Mouse (Mus musculus) forebrain, embryonic 11.5 days (tissue): ENCODE results near the gene Fuk. TPM values are rescaled to one million over a fixed set of nuclear protein-coding genes. Genes with fewer than 3 reads are reported as not detected.

ENCODE experiments used
- ATAC-seq: fragments of 200-750 bp; cut with Nextera tagmentation; replicated peaks from 2 replicates; pipeline ENCODE4 v1.8.0; 2017; ENCODE audit warnings: moderate TSS enrichment; ENCODE audit not compliant: low FRiP score
- DNase-seq: peaks from one replicate; pipeline ENCODE4 v3.0.0-alpha.2; 2017; ENCODE audit warnings: low spot score
- H3K27ac ChIP-seq: fragments of 300-500 bp; sonication (generic); 2 replicates; pipeline ENCODE4 v1.5.1; 2014; ENCODE audit warnings: low read depth, low read length
- H3K27me3 ChIP-seq: fragments of 300-500 bp; sonication (generic); 2 replicates; pipeline ENCODE4 v1.6.1; 2014; ENCODE audit warnings: mild to moderate bottlenecking, low read length, mixed read lengths; ENCODE audit not compliant: control insufficient read depth, insufficient read depth
- H3K36me3 ChIP-seq: fragments of 300-500 bp; sonication (generic); 2 replicates; pipeline ENCODE4 v1.6.1; 2014; ENCODE audit warnings: mild to moderate bottlenecking, low read length, moderate library complexity, mixed read lengths; ENCODE audit not compliant: control insufficient read depth, insufficient read depth
- H3K4me1 ChIP-seq: fragments of 300-500 bp; sonication (generic); replicated peaks from 2 replicates; pipeline ENCODE4 v1.6.1; 2014; ENCODE audit warnings: low read length, mixed read lengths; ENCODE audit not compliant: control insufficient read depth, insufficient read depth
- H3K4me2 ChIP-seq: fragments of 300-500 bp; sonication (generic); 2 replicates; pipeline ENCODE4 v1.6.1; 2014; ENCODE audit warnings: low read depth, mild to moderate bottlenecking, low read length, moderate library complexity, mixed read lengths; ENCODE audit not compliant: severe bottlenecking
- H3K4me3 ChIP-seq: fragments of 300-500 bp; sonication (generic); 2 replicates; pipeline ENCODE4 v1.5.1; 2014; ENCODE audit warnings: low read depth, low read length
- H3K9ac ChIP-seq: fragments of 300-500 bp; sonication (generic); 2 replicates; pipeline ENCODE4 v1.6.1; 2014; ENCODE audit warnings: low read length
- H3K9me3 ChIP-seq: fragments of 300-500 bp; sonication (generic); 2 replicates; pipeline ENCODE4 v1.6.1; 2016; ENCODE audit warnings: low read length, mixed read lengths; ENCODE audit not compliant: control insufficient read depth
- WGBS: fragments of 180-500 bp; shearing (Covaris S2); extraction: QIAGEN DNeasy Blood & Tissue Kit; methylation state at CpG from one replicate; pipeline ENCODE4 v1.1.7; 2014; 5-methylcytosine and 5-hydroxymethylcytosine counted together
- polyA plus RNA-seq: library from polyadenylated mRNA; unstranded; fragments of >200 nt; fragmentation: Nextera tagmentation; extraction: Ambion mirVana; gene quantifications from 2 replicates; pipeline ENCODE4 v1.2.1, GENCODE M21; 2014

The Fuk gene
- polyA plus RNA-seq, 1 experiment from 2014 or later = 11.1 TPM

DNA sequence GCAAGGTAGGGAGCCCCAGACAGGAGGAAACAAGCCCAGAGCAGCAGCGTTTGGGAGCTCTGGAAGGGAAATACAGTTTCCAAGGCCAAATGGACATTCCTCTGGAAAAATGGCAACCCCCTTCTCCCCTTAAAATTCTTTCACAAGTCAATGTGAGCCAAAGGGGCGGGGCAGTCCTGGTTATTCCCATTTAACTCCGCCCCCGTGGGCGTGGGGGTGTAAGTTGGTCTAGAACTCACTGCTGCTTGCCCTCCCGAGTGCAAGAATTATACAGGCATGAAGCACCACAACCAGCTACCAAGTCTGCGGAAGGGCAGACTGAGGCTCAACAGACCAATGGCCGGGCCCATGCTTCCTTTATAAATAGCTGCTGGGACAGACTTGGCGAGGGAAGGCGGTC lies 7.4 kb downstream of the Fuk start:
- ATAC-seq (no peak), DNase-seq (no peak)
- Histone ChIP-seq H3K4me3 (no peak overlapping the region), H3K27me3 (no peaks in the 10 kb centered on the region), H3K4me2 (no peak overlapping the region), H3K27ac (no peak overlapping the region), H3K9ac (no peak overlapping the region), H3K9me3 (no peaks in the 10 kb centered on the region), H3K4me1 (no peaks in the 10 kb centered on the region), H3K36me3 (no peaks in the 10 kb centered on the region)
- 84% methylated on average over 10 of the region's 10 CpGs for WGBS

DNA sequence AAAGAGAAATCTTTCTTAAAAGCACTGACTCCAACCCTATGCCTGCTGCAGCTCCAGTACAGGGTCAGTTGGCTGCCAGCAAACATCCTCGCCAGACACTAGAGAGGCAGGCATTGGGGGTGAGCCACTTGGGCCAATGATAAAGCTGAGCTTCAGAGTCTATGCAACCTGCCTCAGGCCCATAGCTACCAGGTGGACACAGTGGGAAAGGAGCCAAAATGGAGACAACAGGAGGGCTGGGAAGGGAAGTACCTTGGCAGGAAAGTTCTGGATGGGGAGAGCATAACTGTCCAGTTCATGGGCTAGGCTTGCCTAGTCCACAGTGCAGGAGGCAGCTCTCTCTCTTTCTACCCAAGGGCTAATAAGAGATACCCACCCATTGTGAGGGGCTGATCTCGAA lies 9.4 kb downstream of the Fuk start:
- H3K27ac ChIP-seq = no peak overlapping the region
- no peak overlapping the region for H3K4me3 ChIP-seq
- H3K27me3 ChIP-seq = no peaks in the 10 kb centered on the region
- no peak overlapping the region for H3K4me2 ChIP-seq
- no peaks in the 10 kb centered on the region for H3K36me3 ChIP-seq
- H3K9me3 ChIP-seq = no peaks in the 10 kb centered on the region
- no peak for ATAC-seq
- WGBS = 93% methylated on average over 2 of the region's 2 CpGs
- DNase-seq = no peak
- no peak overlapping the region for H3K9ac ChIP-seq
- no peaks in the 10 kb centered on the region for H3K4me1 ChIP-seq

DNA sequence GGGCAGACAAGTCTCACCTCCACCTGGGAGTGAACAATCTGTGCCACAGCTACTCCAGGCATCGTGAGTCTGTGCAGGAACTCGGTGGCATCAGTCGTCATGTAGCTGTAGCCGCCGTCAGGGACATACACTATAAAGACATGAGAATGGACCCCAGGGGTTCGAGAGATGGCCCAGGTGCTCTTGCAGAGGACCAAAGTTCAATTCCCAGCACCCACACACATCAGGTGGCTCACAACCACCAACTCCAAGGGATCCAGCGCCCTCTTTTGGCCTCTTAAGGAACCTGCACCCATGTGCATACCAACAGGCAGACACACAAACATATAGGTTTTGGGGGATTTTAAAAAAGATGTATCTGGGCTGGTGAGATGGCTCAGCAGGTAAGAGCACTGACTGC lies 10.2 kb downstream of the Fuk start:
- no peaks in the 10 kb centered on the region for H3K27me3 ChIP-seq
- H3K27ac ChIP-seq = no peak overlapping the region
- no peak overlapping the region for H3K9ac ChIP-seq
- H3K4me1 ChIP-seq = no peaks in the 10 kb centered on the region
- no peaks in the 10 kb centered on the region for H3K9me3 ChIP-seq
- H3K36me3 ChIP-seq = no peaks in the 10 kb centered on the region
- DNase-seq (no peak), ATAC-seq (no peak)
- H3K4me2 ChIP-seq = no peak overlapping the region
- no peak overlapping the region for H3K4me3 ChIP-seq
- WGBS = 88% methylated on average over 7 of the region's 7 CpGs

DNA sequence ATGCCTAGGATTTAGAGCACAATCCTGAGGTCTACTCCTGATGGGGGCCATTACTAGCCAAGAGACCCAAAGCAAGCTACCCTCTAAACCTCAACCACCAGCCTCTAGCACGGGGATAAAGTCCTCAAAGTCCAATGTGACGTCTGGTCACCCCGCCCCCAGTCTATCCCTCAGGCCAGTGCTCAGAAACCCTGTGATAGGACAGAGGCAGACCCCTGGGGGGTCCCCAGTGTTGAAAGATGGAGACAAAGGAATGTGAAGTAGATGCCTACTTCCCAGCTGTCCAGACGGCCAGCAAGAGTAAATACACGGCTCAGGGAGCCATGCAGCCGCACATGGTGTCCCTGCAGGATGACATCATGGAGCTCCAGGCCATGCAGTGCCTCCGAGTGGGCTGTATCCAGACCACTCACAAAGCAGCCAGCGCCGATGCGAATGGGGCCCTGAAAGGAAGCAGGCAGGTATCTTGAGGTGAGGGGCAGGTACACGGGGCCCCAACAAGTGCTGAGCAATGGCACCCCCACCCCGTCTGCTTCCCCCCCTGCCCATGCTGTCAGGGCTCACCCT lies 12.3 kb downstream of the Fuk start:
- Histone ChIP-seq H3K4me3 (no peak overlapping the region), H3K9ac (no peak overlapping the region), H3K9me3 (no peaks in the 10 kb centered on the region), H3K36me3 (no peaks in the 10 kb centered on the region), H3K27ac (no peak overlapping the region), H3K4me2 (no peak overlapping the region), H3K4me1 (no peaks in the 10 kb centered on the region), H3K27me3 (no peaks in the 10 kb centered on the region)
- WGBS = 82% methylated on average over 12 of the region's 12 CpGs
- no peak for ATAC-seq
- DNase-seq = no peak

DNA sequence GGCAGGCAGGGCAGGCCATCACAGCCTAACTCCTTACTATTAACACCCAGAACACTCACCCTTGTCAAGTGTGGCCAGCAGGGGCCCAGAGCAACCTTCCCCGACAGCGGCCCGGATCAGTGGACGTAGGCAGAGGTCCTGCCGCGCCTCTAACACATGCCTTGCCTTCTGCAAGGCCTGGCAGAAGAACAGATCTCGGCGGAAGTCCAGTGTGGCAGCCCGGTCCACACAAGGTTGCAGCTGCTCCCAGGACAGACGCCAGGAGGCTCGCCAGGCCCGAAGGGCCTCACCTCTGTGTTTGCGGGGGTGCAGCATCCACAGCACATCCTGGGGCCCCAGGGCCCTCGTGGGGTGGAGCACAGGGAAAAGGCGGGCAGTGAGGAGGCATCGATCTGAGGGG lies 13.4 kb downstream of the Fuk start:
- 94% methylated on average over 16 of the region's 16 CpGs for WGBS
- H3K9ac ChIP-seq = no peak overlapping the region
- no peak for ATAC-seq
- H3K4me2 ChIP-seq = no peak overlapping the region
- no peaks in the 10 kb centered on the region for H3K27me3 ChIP-seq
- no peak overlapping the region for H3K4me3 ChIP-seq
- DNase-seq = no peak
- no peaks in the 10 kb centered on the region for H3K36me3 ChIP-seq
- H3K9me3 ChIP-seq = no peaks in the 10 kb centered on the region
- H3K4me1 ChIP-seq = no peaks in the 10 kb centered on the region
- H3K27ac ChIP-seq = no peak overlapping the region

DNA sequence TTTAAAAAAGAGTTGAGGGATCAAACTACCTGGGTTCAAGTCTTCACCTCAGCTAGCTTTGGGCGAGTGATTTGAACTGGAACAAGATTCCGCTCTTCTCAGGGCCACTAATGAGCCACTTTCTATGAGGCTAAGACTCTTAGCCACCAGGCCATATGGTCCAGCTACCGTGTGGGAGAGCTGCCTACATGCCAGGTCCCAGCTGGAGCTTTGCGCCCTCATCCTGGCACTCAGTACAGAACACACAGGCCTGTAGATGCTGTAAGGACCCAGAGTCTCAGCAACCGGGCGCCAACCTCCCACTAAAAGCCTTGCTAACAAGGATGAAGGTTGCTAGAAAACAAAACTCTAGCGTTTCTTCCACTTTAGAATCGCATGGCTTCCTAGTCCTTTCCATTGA lies 13.8 kb downstream of the Fuk start:
- no peak overlapping the region for H3K4me3 ChIP-seq
- no peak overlapping the region for H3K9ac ChIP-seq
- no peak overlapping the region for H3K4me2 ChIP-seq
- no peak overlapping the region for H3K27ac ChIP-seq
- no peak for DNase-seq
- 92% methylated on average over 8 of the region's 8 CpGs for WGBS
- no peaks in the 10 kb centered on the region for H3K9me3 ChIP-seq
- H3K27me3 ChIP-seq = no peaks in the 10 kb centered on the region
- H3K4me1 ChIP-seq = no peaks in the 10 kb centered on the region
- no peaks in the 10 kb centered on the region for H3K36me3 ChIP-seq
- ATAC-seq = no peak

DNA sequence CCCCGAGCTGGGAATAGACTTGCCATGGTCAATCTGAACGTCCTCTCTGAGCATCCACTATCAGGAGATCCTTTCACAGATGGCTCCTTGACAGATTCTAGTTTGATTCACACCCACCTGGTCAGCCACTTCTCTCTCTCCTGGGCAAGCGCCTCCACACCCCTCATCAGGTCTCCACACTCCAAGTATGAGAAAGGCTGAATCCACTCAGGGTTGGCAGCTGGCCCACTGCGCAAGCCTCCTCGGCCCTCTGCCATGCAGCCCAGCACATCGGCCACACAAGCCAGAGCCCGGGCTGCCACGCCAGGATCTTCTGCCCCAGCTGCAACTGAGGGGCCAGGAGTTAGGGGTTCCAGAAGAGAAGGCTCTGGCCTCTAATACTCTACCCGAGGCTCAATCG lies 14.7 kb downstream of the Fuk start:
- Histone ChIP-seq H3K4me3 (no peak overlapping the region), H3K27ac (no peak overlapping the region), H3K4me2 (no peak overlapping the region), H3K9ac (no peak overlapping the region), H3K36me3 (peaks cover 3% of the 10 kb centered on the region), H3K9me3 (no peaks in the 10 kb centered on the region), H3K4me1 (no peaks in the 10 kb centered on the region), H3K27me3 (no peaks in the 10 kb centered on the region)
- no peak for DNase-seq
- 94% methylated on average over 10 of the region's 10 CpGs for WGBS
- no peak for ATAC-seq

DNA sequence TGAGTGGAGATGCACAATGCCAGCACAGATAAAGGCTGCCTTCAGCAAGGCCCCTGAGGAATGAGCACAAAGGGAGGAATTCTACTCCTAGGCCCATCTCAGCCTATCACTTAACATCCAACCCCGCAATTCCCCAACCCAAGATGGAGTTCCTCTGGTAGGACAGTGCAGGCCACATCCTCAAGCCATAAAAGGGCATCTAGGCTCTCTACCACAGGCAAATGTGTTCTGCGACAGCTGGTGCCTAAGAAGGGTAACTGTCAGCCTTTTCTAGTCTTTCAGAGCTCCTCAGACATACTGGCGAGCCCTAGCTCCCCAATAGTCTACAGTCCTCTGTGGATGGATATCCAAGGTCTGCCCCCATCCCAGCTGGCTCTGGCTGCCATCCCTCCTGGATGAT lies 15.7 kb downstream of the Fuk start:
- DNase-seq = no peak
- Histone ChIP-seq H3K9ac (no peak overlapping the region), H3K4me3 (no peak overlapping the region), H3K27ac (no peak overlapping the region), H3K36me3 (peaks cover 8% of the 10 kb centered on the region), H3K4me2 (no peak overlapping the region), H3K4me1 (no peaks in the 10 kb centered on the region), H3K9me3 (no peaks in the 10 kb centered on the region), H3K27me3 (no peaks in the 10 kb centered on the region)
- ATAC-seq = no peak
- 85% methylated on average over 3 of the region's 3 CpGs for WGBS

DNA sequence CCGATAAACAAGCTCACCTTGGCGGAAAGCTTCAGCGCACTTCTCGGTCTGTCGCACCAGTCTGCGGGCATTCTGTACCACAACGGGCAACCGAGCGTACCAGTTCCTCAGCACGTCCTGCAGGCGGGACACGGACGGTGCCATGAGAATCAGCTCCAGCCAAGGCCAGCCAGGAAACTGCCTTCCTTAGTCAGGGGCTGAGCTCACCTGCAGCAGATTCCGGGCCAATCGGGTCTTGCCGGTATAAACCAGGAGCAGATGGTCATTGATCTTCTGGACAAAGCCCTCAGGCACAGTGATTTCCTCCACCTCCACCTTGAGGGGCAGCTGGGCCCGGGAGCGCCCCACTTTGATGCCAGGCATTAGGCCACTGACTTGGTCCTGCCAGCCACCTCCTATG lies 18.5 kb downstream of the Fuk start:
- Histone ChIP-seq H3K4me3 (no peak overlapping the region), H3K4me2 (no peak overlapping the region), H3K27ac (no peak overlapping the region), H3K4me1 (no peaks in the 10 kb centered on the region), H3K27me3 (no peaks in the 10 kb centered on the region), H3K9me3 (no peaks in the 10 kb centered on the region), H3K36me3 (peaks cover 16% of the 10 kb centered on the region), H3K9ac (no peak overlapping the region)
- ATAC-seq = no peak
- DNase-seq = no peak
- WGBS = 98% methylated on average over 18 of the region's 18 CpGs
